Mouse (Mus musculus) ZHBTc4 (cell line): ENCODE data around the gene Cep89.

Experiments
- DNase-seq: peaks from one replicate; pipeline ENCODE4 v3.0.0-alpha.2; 2011; ENCODE audit warnings: low read depth, low spot score

Cep89 gene

DNA sequence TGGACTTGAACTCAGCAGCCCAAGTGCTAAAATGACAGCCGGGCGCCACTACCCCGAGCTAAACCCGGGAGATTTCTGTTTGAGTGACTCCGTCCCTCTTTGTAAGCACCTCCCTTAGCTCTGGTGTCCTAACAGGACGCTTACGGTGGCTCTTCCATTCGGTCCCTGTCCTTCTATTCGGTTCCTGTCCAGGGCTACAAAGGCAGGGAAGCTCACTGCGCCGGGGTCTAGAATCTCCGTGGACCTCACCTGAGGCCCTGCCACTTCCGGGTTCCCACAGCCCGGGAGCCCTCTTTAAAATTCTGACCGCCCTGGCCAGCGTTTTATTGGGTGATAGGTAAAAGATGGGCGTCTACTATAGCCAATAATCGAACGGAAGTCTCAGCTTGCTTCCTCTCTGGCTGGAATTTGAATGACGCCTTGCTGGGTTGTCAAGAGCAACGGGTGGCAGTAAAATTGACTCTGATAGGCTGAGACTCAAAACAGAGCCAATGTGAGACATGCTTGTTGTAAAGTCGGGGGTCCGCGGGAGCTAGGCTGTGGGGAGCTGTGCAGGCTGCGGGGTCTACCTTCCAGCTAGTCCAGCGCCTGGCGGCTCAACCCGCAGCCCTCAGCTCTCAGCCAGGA is at the start of gene Cep89, which contains the start of gene Faap24:
TSS of gene Cep89 (plus strand) at position 494 of the 627 bp plus-strand sequence.
TSS of gene Faap24 (minus strand) at position 295 of the 627 bp plus-strand sequence.
- peak; percentile 98 for DNase-seq

DNA sequence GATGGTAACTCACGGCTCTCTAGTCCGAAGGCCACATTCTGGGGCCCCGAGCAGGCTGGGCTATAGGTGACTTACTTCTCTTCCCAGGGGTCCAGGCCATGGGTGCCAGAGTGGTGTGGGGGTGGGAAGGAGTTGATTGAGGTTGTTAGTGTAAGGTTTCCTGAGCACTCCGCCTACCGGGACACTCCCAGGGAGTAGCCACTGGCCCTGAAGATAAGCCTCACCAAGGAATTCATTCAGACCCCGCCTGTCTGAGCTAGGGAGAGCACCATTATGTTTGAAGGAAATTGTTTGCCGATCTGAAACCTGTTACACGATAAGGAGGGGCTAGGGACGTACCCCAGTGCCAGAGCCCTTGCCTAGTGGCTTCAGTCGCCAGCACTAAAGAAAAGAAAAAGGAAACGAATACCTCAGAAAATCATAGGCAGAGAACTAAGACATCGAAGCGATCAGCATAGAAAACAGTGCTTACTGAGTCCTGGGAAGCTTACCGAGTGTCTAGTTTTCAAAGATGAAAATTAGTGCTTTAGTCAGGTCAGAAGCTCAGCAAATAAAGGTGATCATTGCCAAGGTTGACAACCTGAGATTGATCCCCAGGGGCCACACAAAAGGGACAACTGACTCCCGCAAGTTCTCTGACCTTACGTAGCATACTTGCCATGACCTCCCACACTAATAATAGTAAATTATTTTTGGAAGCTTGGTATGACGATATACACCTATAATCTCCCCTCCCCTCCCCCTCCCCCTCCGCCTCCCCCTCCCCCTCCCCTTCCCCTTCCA is 48.7 kb upstream of the Cep89 start:
- DNase-seq = peak; percentile 57

DNA sequence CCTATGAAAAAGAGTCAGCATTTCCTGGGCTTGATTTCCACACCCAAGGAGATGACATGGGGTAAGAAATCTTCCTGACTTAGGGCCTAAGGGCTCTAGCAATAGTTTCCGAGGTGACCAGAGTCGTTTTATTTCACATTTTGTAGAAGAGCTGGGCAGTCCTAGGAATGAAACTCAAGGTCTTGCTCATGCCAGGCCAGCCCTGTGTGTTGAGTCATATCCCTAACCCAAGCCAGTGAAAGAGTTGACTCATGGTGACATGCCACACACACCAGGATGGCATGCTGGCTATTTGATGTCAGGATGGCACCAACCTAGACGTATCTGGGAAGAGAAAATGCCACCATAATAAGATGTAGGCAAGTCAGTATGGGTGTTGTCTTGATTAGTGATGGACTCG is 47.8 kb upstream of the Cep89 start:
- no peak for DNase-seq

DNA sequence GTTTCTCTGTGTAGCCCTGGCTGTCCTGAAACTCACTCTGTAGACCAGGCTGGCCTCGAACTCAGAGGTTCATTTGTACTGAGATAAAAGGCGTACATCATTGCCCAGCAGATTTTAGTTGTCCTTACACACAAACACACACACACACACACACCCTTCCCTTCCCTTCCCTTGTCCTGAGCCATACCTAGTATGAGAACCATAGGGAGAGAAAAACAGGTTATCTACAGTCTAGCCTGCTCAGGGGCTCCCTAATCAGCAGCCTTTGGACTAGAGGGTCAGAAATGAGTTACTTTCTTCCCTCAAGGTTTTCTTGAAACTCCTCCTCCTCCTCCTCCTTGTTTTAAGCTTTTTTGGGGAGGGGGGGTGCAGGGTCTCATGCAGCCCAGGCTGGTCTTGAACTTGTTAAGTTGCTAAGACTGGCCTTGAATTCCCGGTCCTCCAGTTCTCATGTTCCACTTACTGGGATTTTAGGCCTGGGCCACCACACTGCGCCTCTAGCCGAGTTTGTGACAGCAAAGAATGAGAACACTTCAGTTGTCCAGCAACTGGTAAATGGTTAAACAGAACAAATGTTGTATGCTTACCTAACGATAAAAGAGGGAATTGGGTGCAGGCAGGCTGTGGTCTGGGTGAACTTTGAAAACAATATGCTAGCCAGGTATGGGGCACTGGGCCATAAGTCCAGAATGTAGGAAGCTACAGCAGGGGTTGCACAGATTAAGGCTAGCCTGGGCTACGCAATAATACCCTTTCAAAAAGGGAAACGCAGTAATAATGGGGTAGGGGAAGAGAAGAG is 46.8 kb upstream of the Cep89 start:
- no peak for DNase-seq

DNA sequence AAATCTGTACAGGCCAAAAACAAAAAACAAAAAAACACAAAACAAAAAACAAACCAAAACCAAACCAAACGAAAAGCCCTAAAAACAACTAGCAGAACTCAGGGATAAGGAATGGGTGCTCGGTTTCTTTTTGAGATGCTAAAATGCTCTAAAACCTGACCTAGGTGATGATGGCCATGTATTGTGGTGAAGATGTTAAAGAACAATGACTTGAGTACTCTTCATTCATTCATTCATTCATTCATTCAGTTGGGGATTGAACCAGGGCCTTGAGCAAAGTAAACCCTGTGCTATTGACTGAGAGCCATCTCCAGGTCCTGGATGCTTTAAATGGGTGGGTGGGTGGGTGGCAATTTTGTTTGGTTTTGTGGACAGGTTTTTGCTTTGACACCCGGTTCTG is 45.7 kb upstream of the Cep89 start:
- DNase-seq = peak; percentile 86

DNA sequence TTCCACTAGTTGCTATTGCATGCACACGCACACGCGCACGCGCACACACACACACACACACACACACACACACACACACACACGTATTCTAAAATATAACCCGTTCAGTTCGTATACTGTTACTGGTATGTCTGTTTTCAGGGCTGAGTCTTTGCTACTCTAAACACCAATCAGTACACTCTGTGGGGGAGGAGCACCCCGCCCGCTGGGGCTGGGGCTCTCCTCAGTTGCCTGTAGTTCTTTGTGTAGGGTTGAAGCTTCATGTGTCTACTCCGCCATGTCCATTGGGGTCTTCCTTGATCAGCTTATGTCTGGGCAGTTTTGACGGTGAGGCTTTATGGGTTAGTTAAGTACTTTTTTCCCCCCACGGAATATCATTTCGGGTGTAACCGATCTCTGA is 43.5 kb upstream of the Cep89 start:
- peak; percentile 65 for DNase-seq

DNA sequence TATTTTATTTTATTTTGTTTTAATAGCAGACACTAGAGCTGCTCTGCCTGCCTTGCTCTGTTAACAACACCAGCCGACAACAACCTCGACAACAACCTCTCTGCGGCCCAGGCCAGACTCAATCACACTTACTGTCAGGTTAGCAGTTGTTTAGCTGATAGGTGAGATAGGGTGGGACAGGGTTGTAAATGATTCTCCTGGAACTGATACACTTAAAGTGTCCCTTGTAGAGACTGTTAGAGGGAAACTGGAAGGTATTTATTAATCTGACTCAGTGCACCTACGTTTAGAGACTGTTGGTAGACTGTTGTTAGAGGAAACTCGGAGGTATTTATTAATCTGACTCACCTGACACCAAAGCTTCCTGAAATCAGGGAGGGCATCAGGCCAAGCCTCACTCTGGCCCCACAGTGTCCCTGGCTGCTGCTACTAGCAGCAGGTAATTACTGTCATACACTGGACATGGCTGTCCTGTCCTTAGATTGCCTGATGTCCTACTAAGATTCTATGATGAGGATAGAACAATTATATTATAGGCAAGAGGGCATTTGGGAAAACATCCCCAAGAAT is 41.4 kb upstream of the Cep89 start:
- no peak for DNase-seq

DNA sequence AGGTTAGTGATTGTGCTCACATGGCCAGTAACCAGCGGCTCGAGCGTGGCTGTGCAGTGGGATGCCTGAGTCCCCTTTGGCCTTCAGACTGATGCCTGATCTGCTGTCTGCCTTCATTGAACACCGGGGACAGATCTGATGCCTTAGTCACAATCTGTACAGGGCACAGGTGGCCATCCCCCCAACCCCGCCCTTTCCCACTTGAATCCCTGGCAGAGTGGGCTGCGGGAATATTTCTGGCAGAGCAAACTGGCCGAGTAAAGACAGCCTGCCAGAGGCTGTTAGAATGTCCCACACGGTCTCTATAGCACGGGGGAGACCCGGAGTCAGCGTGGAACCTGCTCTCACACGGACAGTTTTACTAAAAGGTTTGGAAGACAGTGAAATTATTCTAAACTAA is 39.2 kb upstream of the Cep89 start:
- no peak for DNase-seq

DNA sequence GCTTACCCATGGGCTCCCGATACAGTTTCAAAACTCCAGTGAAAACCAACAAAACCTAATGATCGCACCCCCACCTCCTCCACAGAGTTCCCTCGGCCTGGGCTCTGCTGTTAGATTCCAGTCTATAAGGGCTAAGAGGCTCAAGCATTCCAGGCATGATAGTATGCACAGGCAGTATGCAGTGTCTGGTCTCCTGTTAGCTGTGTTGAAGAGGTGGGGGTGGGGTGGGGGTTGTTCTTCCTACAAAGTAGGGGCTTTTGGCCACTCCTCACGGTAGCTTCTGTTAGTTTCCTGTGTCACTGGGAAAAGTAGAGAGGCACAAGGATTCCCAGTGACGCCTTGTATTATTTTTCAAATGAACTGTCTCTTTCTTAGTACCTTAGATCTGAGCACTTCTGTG is 34.6 kb upstream of the Cep89 start:
- DNase-seq = peak; percentile 75

DNA sequence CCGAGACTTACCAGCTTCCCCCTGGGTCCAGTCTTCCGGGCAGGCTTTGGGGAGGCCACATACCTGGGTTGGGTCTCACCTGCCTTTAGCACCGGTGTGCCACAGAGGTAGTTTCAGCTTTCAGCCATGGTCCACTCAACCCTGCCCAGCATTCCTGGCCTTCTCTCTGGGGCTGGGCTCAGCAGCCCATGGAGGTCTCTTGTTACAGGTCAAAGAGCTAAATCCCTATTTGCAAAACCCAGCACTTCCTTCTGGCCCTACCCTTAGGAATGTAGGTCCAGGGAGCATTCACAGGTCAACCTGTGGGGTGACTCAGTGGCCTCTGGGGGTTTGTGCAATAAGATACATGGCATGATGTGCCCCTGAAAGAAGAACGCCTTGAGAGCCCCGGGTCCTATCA is 34.0 kb upstream of the Cep89 start:
- DNase-seq = no peak

DNA sequence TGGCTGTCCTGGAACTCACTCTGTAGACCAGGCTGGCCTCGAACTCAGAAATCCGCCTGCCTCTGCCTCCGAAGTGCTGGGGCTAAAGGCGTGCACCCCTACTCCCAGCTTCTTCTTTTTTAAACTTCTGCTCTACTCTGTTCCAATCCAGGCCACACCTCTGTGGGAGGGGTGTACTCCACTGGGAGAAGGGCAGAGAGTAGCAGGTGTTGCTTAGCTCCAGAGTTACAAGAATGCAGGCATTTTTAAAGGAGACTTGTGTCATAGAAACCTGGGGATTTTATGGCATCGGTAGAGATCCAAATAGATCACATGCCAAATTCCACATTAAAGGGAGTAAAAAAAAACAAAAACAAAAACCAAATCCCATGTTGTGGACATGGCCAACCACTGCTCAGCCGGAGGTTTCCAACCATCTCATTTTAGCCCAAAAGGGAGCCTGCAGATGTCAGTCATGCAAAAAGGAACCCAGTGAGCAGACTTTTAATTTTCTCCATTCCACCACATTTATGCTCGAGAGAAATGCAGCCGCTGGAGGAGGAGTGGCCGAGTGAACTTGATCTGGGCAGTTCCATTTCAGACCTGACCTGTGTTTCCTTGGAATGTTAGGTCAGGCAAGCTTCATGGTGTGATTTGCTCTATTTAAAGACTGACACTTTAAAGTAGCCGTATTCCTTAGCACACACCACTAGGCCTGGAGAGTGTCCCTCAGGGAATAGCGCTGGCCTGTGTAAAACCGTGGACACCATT is 31.5 kb upstream of the Cep89 start:
- DNase-seq = no peak

DNA sequence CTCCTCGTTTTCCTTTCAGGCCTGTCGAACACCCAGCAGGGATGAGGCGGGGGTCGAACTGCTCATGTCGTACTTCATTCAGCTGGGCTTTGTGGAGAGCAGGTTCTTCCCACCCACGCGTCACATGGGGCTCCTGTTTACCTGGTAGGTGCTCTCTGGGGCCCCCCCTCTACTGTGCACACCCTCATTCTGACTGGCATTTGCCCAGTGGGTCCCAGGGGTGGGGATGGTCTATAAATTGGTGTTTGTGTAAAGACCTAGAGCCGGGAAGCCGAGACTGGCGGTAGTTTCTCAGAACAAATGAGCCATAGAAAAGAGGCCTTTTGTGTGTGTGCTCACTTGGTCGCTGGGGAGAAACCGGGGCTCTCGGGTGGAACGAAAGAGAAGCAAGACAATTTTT is 25.7 kb upstream of the Cep89 start:
- no peak for DNase-seq

DNA sequence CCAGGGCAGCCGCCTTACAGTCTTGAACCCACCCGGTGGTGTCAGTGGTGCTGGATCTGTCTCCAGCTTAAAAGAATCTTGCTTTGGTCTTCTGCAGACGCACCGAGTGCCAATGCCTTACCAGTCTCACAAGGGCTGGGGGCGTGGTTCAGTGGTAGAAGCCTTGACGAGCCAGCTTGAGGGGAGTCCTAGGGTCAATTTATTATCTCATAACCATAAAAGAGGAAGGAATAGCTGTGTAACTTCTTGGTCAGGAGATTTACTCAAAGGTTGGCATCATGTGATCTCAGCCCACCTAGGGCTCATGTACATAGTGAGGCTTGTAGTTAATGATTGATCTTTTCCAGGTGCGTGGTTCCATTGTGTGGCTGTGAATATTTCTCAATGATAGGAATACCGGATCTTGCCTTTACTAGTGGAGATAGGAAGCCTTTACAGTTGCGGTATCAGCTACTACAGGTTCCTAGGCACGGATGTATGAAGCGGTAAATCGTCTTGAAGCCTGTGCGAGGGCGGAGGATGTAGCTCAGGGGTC is 24.3 kb upstream of the Cep89 start:
- no peak for DNase-seq

DNA sequence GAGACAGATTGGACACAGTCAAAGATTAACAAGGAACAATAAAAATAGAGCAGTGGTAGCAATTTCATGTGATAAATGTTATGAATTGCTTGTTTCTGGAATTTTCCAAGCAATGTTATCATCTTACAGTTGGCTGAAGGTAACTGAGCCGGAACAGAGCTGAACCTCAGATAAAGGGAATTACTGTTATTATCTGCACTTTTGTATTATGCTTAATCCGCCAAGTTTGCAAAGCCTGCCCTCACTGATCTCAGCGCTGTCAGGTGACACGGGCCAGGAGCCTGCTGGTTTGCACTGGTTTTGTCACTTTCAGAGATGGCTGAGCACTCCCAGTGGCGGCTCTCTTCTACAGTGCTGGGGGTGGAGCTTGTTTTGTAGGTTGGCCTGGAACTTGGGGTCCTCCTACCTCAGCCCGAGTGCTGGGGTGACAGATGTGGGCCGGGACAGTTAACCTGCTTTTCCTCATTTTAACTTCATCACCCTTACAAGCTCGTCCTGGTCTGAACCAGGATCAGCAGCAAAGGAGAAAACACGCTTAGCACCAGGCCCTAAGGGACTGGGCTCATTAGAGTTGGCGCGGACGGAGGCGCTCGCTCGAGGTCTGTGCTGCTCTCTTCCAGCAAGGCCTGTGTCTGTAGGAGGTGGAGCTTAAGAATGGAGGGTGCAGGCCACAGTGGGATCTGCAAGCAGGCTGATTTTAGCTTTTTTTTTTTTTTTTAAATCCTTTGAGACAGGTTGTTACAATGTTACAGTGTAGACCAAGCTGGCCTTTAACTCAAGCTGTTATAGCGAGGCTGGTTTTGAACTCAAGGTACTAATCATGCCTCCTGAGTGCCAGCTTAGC is 23.5 kb upstream of the Cep89 start:
- DNase-seq = peak; percentile 77

DNA sequence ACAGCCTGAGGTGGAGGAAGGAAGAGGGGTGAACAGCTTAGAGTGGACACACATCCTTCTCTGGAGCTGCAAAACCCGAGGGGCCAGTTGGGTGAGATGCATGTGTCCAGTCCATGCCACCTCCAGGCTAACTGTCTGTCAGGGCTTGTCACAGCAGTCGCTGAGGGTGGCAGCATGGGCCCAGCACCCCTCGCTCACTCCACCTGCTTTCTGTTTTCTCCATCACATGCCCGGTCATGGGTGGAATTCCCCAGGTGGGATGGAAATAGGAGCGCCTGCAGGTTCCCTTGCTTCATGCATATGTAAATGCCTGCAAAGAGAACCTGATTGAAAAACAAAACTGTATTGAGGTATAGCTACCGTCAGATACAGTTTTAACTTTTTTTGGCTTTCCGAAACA is 22.6 kb upstream of the Cep89 start:
- no peak for DNase-seq

DNA sequence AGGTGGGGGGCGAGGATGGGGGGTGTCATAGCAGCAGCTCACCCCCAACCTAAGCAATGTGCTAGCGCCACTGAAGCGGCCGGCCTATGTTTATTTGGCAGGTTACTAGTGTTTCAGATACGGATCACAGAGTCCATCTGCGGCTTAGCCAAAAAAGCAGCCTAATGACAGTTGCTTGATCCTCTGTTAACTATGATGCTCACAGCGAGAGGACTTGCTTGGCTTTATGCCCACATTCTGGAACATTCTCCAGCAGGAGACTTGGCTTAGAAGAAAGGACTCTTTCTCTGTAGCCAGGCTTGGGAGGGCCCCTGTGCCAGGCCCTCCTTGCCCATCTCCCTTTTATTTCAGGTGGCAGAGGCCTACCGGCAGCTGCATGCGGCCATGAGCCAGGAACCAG is 20.2 kb upstream of the Cep89 start:
- DNase-seq = no peak

DNA sequence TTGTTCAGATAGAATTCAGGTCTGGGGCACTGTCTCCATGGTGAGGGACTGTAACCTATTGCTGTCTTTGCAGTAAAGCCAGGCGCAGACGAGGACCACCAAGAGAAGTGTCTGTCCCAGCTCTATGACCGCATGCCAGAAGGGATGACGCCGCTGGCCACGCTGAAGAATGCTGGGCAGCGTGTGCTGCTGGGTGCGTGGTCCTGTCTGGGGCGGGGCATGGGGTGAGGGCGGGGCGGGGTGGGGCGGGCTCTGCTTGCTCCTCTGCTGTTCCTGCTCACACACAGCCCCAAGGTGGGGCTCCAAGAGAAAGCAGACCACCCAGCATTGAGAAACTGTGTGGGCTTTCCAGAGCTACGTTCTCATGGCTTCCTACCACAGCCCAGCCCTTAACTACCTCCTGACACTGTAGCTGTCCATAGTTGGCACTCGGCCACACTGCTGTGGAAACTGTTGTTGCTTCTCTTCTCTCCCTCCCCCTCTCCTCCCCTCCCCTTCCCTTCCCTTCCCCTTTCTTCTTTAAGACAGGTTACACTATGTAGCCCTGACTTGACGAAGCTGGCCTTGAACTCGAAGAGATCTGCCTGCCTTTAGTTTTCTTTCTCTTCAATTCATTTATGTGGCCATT is 17.2 kb upstream of the Cep89 start:
- DNase-seq = no peak

DNA sequence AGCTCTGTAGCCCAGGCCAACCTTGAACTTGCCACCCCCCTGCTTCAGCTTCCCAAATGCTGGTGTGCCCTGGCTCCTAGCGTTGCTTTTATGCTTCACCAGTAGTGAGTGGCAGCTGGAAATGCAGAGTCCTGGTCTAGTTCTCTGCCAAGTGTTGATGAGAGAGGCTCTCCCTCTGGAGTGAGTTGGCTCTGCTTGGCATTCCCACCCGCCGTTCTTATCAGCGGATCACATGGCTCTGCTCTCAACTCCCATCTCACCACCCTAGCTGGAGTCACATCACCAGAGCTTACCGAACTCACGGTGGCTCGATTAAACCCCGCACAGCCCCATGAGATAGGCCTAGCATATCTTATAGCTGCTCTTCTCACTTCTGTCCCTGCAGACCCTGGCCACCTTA is 16.5 kb upstream of the Cep89 start:
- no peak for DNase-seq

DNA sequence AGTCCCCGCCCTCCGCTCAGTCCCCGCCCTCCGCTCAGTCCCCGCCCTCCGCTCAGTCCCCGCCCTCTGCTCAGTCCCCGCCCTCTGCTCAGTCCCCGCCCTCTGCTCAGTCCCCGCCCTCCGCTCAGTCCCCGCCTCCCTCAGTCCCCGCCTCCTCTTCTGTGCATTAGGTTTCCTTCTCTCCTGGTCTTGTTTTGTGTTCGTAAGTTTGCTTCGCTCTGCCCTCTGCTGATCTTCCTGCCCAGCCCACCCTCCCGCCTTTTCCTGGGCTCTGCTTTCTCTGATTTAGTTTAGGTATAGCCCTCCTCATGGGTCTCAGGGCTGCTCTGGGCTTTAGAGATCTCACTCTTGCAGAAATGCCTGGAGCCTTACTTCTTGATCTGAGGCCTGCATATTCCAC is 15.0 kb upstream of the Cep89 start:
- peak; percentile 79 for DNase-seq
